Mouse (Mus musculus): ENCODE measurements around the gene Rabgap1l.

- TF ChIP-seq CTCF (IDR thresholded peaks at IDR 0.05; ENCODE audit: extremely low read depth, insufficient read depth, insufficient read length, insufficient replicate concordance) = no peak
- TF ChIP-seq POLR2A (IDR thresholded peaks at IDR 0.05; ENCODE audit: low read depth, low read length) = no peak
These were observed 486.0 kb downstream of the Rabgap1l start for GRCm38 (mm10) chr1:160306866-160307616.

Data from spleen, adult 2 months (tissue).